Mouse (Mus musculus) G1E (cell line): ENCODE measurements around the gene Cwc27. TPM values are rescaled to one million over a fixed set of nuclear protein-coding genes. Genes with fewer than 3 reads are reported as not detected.

ENCODE experiments used
- ATAC-seq: 2 replicates; pipeline ENCODE4 v1.8.0; 2016; ENCODE audit warnings: mild to moderate bottlenecking; ENCODE audit not compliant: insufficient number of reproducible peaks, poor library complexity, low FRiP score, severe bottlenecking; ENCODE audit errors: extremely low read depth
- DNase-seq: peaks from one replicate; pipeline ENCODE4 v3.0.0; 2012; ENCODE audit warnings: low spot score
- H3K27me3 ChIP-seq: 2 replicates; pipeline ENCODE4 v1.6.1; 2012; ENCODE audit warnings: mild to moderate bottlenecking, low read length, inconsistent platforms; ENCODE audit not compliant: insufficient read depth
- H3K36me3 ChIP-seq: replicated peaks from 2 replicates; pipeline ENCODE3; 2012; ENCODE audit warnings: mild to moderate bottlenecking, inconsistent platforms
- H3K4me1 ChIP-seq: 2 replicates; pipeline ENCODE4 v1.6.1; 2012; ENCODE audit warnings: low read depth, low read length, inconsistent platforms, mixed read lengths; ENCODE audit not compliant: insufficient read depth
- H3K4me3 ChIP-seq: 2 replicates; pipeline ENCODE4 v1.5.1; 2012; ENCODE audit warnings: low read depth, mild to moderate bottlenecking, inconsistent platforms, low read length, moderate library complexity, mixed read lengths
- H3K9me3 ChIP-seq: replicated peaks from 2 replicates; pipeline ENCODE4 v1.6.1; 2012; ENCODE audit warnings: inconsistent platforms
- CTCF ChIP-seq: IDR thresholded peaks from 2 replicates; pipeline ENCODE4 v1.5.1; 2012; ENCODE audit warnings: low read depth, low read length, inconsistent platforms, mixed read lengths
- GATA1 ChIP-seq: IDR thresholded peaks from 2 replicates; pipeline ENCODE4 v1.6.1; 2012; ENCODE audit warnings: borderline replicate concordance, low read length, inconsistent platforms, mixed read lengths
- GATA2 ChIP-seq: IDR thresholded peaks from 2 replicates; pipeline ENCODE4 v1.6.1; 2012; ENCODE audit warnings: low read depth, low read length, inconsistent platforms, borderline replicate concordance
- POLR2AphosphoS5 ChIP-seq: IDR thresholded peaks from 2 replicates; pipeline ENCODE4 v1.6.1; 2012; ENCODE audit warnings: low read depth, low read length, inconsistent platforms; ENCODE audit not compliant: insufficient replicate concordance
- TAL1 ChIP-seq: conservative IDR thresholded peaks from 2 replicates; pipeline ENCODE4 v1.6.1; 2012; ENCODE audit warnings: low read depth, low read length, inconsistent platforms, mixed read lengths
- polyA plus RNA-seq: library from polyadenylated mRNA; stranded (reverse); fragments of >175 nt; gene quantifications from 2 replicates; pipeline ENCODE4 v1.2.3, GENCODE M21; 2012
- total RNA-seq, 2 experiments: library from RNA; stranded (forward) in 1 of 2; stranded (reverse) in 1 of 2; fragments of 200-1000 nt in 1 of 2; fragments of >200 nt in 1 of 2; fragmentation: Nextera tagmentation in 1 of 2; gene quantifications; 2 replicates each; pipeline ENCODE4 v1.2.3; 2014 to 2017

The Cwc27 gene
- total and polyA plus RNA-seq, 3 experiments, result 5.1 to 73.0 (median 36.3) TPM

DNA sequence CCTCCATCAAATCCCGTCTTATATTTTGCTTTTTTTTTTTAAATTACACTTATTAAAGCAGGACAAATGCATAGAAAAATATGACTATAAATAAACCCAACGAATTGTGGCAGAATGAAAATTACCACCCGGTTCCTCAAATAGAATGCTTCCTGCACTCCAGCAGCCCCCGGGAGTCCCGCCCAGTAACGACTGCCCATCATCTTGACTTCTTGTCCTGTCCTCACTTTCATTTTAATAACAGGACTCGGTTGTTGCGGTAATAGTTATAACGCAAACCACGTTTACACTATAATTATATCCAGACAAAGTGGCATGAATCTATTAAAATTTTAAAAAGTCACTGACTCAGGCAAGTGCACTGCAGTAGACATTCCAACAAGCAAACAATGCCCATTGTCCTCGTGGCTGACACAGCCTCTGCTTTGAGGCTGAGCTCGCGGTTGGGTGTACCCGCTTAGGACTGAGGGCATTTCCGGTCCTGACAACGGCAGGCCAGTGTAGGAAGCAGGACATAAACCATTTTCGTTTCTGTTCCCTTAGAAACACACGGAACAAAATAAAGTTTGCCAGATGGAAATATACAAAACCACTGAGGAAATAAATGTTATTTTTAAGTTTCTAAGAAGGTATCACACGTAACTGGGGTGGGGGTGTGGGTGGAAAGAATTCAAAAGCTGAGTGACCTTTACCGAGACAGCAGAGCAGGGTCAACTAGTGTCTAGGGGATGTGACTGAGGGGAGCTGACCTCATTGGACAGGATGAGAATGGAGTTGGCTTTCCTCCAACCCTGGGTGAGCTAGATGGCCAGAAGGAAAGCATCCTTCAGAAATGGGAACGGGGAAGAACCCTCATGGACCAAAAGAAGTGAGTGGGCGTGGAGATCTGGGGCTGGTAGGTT lies 206.5 kb downstream of the Cwc27 start:
- ATAC-seq (no peak), DNase-seq (no peak)
- Histone ChIP-seq H3K4me1 (0 out of 2 replicates have a peak, but pooled peaks cover 5% of the 10 kb centered on the region), H3K4me3 (no peak overlapping the region), H3K27me3 (peaks cover 3% of the 10 kb centered on the region; the same call in 1 of the 2 replicates), H3K36me3 (no peaks in the 10 kb centered on the region), H3K9me3 (no peaks in the 10 kb centered on the region)
- TF ChIP-seq POLR2AphosphoS5 (no peak), TAL1 (no peak), GATA2 (no peak), GATA1 (no peak)

DNA sequence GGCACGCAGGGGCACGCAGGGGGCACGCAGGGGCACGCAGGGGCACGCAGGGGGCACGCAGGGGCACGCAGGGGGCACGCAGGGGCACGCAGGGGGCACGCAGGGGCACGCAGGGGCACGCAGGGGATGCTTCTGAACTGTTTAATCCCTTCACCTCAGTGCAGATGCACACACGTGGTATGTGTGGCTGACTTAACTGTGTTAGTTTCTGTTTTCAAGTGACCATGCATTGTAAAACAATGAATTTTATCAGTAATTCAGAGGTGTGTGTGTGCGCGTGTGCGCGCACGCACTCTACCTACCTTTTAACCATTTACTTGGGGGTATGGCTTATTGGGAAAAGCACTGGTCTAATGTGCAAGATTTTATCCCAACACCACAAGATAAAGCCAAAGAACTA lies 208.4 kb downstream of the Cwc27 start:
- H3K27me3 ChIP-seq, result no peaks in the 10 kb centered on the region; the same call in none of the 2 replicates
- TF ChIP-seq TAL1 (no peak), CTCF (no peak), POLR2AphosphoS5 (no peak), GATA1 (no peak), GATA2 (no peak)
- no peaks in the 10 kb centered on the region for H3K9me3 ChIP-seq
- DNase-seq (no peak), ATAC-seq (no peak)
- H3K36me3 ChIP-seq, result no peaks in the 10 kb centered on the region
- no peak overlapping the region for H3K4me3 ChIP-seq
- 0 out of 2 replicates have a peak, but pooled peaks cover 5% of the 10 kb centered on the region for H3K4me1 ChIP-seq

DNA sequence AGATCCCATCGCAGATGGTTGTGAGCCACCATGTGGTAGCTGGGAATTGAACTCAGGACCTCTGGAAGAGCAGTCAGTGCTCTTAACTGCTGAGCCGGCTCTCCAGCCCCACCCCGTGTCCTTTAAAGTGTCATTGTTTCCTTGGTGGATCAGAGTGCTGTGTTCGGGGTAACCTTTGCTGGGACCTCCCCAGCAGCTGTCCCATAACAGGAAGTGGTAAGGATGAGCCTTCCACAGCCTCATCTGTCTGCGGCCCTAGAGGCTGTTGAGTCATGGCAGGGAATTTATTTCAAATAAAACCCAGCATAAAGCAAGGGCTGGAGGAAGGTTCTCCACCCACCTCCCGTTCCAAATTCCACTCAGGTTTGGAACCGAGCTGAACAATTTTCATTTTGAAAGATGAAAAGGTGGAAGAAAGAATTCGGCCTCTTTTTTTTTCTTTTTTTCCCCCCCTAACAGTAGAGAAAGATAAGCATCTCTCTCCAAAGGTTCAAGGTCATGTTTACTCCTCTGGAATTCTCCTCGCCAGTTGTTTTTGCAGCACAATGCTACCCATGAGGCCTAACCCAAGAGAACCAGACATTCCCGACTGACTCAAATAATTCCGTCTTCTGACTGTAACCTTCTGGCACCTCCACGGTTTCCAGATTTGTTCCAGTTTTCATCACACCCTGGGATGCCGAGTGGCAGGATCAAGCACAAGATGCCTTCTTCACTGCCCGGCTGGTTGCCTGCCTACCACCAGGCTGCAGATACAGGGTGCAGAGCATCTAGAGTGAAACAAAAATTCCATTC lies 210.0 kb downstream of the Cwc27 start:
- Histone ChIP-seq H3K36me3 (no peaks in the 10 kb centered on the region), H3K4me3 (no peak overlapping the region), H3K4me1 (0 out of 2 replicates have a peak, but pooled peaks cover 5% of the 10 kb centered on the region), H3K27me3 (peaks cover 5% of the 10 kb centered on the region), H3K9me3 (no peaks in the 10 kb centered on the region)
- no peak for DNase-seq
- ATAC-seq, result no peak
- TF ChIP-seq GATA1, result no peak
- TF ChIP-seq CTCF, result no peak
- TF ChIP-seq TAL1, result no peak
- TF ChIP-seq POLR2AphosphoS5, result no peak
- no peak for TF ChIP-seq GATA2

DNA sequence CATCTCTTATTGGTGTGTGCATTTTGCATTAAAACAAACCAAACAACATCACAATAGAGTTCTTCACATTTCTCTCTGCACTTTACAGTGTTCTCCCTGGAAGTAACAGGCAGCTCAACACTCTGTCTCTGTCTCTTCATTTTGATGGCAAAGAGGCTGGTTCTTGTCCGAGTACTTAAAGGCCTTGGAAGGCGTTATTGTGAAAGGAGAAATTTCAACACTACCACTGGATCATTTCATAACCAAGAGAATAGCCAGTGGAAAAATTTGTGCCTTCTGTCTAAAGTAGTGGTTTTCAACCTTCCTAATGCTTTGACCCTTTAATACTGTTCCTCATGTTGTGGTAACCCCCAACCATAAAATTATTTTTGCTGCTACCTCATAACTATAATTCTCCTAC lies 211.8 kb downstream of the Cwc27 start:
- H3K36me3 ChIP-seq, result no peaks in the 10 kb centered on the region
- no peaks in the 10 kb centered on the region for H3K4me1 ChIP-seq
- H3K27me3 ChIP-seq, result peaks cover 14% of the 10 kb centered on the region
- ATAC-seq (no peak), DNase-seq (no peak)
- H3K4me3 ChIP-seq, result no peak overlapping the region
- TF ChIP-seq GATA1, result no peak
- TF ChIP-seq CTCF, result no peak
- no peak for TF ChIP-seq TAL1
- TF ChIP-seq GATA2, result no peak
- TF ChIP-seq POLR2AphosphoS5, result no peak
- H3K9me3 ChIP-seq, result no peaks in the 10 kb centered on the region

DNA sequence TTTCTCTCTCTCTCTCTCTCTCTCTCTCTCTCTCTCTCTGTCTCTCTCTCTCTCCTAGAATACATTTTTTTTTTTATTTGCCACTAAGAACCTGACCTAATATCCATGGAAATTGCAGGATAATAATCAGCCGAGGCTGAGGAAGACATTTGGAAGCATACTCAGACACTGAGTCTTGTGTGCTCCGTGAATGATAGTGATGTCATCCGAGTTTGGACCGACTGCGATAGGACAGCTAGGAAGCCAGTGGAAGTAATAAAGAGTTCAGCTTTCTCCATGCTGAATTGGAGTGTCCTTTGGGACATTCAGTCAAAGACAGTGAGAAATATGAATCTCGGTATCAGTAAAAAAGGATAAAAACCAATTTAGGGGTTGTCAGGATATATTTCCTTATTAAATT lies 214.7 kb downstream of the Cwc27 start:
- DNase-seq (no peak), ATAC-seq (no peak)
- Histone ChIP-seq H3K36me3 (no peaks in the 10 kb centered on the region), H3K27me3 (peaks cover 17% of the 10 kb centered on the region), H3K9me3 (no peaks in the 10 kb centered on the region), H3K4me1 (no peaks in the 10 kb centered on the region), H3K4me3 (no peak overlapping the region)
- no peak for TF ChIP-seq CTCF
- TF ChIP-seq GATA1, result no peak
- no peak for TF ChIP-seq POLR2AphosphoS5
- no peak for TF ChIP-seq TAL1
- TF ChIP-seq GATA2, result no peak

DNA sequence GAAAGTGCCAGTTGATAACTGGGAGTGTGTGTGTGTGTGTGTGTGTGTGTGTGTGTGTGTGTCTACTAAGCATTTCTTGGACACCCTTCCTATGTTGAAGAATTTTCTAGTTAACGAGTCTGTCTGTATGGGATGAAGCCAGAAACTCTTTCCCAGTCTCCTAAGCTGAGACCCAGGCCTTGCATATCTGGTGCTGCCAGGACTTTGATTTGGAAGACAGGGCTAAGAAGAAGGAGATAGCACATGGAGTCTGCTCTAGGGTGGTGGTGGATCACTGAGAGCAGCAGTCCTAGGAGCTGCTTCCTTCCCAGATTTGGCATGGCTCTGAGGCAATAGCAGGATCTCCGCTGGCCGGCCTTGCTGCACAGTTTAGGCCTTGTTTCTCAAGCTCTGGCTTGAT lies 215.2 kb downstream of the Cwc27 start:
- H3K27me3 ChIP-seq, result peaks cover 17% of the 10 kb centered on the region
- TF ChIP-seq GATA2, result no peak
- no peak for TF ChIP-seq GATA1
- TF ChIP-seq TAL1, result no peak
- no peak for TF ChIP-seq POLR2AphosphoS5
- no peak for TF ChIP-seq CTCF
- DNase-seq, result no peak
- ATAC-seq, result no peak
- no peaks in the 10 kb centered on the region for H3K36me3 ChIP-seq
- no peaks in the 10 kb centered on the region for H3K4me1 ChIP-seq
- H3K4me3 ChIP-seq, result no peak overlapping the region
- no peaks in the 10 kb centered on the region for H3K9me3 ChIP-seq
